Mouse (Mus musculus) E14TG2a.4 (cell line): ENCODE measurements around the gene Tmem167.
A peak's percentile ranks its signal among the peaks of the same experiment; 100 is the strongest.

ENCODE experiments used
- H3K27me3 ChIP-seq: 2 replicates; pipeline ENCODE4 v1.6.1; 2014; ENCODE audit warnings: low read length, control low read depth; ENCODE audit not compliant: insufficient read depth
- H3K36me3 ChIP-seq: 2 replicates; pipeline ENCODE4 v1.6.1; 2014; ENCODE audit warnings: low read length, control low read depth; ENCODE audit not compliant: insufficient read depth
- H3K4me1 ChIP-seq: replicated peaks from 2 replicates; pipeline ENCODE4 v1.6.1; 2014; ENCODE audit warnings: low read depth, low read length, control low read depth
- H3K4me3 ChIP-seq: replicated peaks from 2 replicates; pipeline ENCODE4 v1.5.1; 2014; ENCODE audit warnings: mild to moderate bottlenecking, low read length
- H3K9me3 ChIP-seq: 2 replicates; pipeline ENCODE4 v1.6.1; 2014; ENCODE audit warnings: low read length, control low read depth
- CTCF ChIP-seq: conservative IDR thresholded peaks from 2 replicates; pipeline ENCODE4 v1.5.1; 2014; ENCODE audit warnings: low read length
- NANOG ChIP-seq: IDR thresholded peaks from 2 replicates; pipeline ENCODE4 v1.6.1; 2014; ENCODE audit warnings: borderline replicate concordance, low read length, mixed read lengths
- POU5F1 ChIP-seq: IDR thresholded peaks from 2 replicates; pipeline ENCODE4 v1.6.1; 2014; ENCODE audit warnings: low read length, borderline replicate concordance

The Tmem167 gene

GRCm38 (mm10) chr13:90111681-90112080, 22.8 kb downstream of the Tmem167 start:
- H3K27me3 ChIP-seq, result no peaks in the 10 kb centered on the region
- TF ChIP-seq NANOG, result no peak
- TF ChIP-seq CTCF, result no peak
- no peak for TF ChIP-seq POU5F1
- H3K36me3 ChIP-seq, result peaks cover 11% of the 10 kb centered on the region; the same call in 1 of the 2 replicates
- H3K4me1 ChIP-seq, result peaks cover 19% of the 10 kb centered on the region
- no peak overlapping the region for H3K4me3 ChIP-seq
- no peaks in the 10 kb centered on the region for H3K9me3 ChIP-seq

DNA sequence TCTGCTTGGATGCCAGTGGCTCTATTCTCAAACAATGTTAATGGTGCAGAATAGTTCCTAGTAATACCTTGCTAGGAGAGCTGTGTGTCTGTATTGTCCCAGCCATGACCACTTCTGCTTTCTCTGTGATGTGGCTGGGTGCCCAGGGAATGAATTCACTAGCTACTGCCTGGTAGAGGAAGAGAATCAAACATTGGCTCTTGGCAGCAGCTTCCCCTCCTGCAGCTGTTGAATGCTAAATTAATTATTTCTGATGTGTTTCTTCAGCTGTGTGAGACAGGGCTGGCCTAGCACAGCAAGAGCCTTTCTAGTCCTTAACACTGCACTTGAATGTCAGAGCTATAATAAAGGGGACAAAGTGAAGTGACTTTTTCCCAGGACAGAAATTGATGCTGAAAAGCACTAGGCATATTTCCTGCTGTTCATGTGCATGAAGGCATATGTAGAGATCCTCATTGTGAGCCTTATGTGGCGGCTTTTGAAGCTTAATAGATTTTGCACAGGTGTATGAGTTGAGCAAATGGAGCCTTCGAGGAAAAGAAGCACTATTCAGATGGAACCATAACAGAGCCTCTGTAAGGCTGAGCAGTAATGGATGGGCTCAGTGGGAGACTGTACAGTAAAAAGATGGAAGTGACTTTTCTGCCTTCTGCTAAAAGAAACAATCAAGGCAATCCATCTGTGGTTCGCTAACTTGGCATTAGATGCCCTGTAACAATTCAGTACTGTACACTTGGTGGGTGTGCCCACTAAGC, 47.4 kb downstream of the Tmem167 start:
- Histone ChIP-seq H3K9me3 (no peaks in the 10 kb centered on the region), H3K36me3 (no peaks in the 10 kb centered on the region), H3K27me3 (no peaks in the 10 kb centered on the region), H3K4me1 (no peaks in the 10 kb centered on the region), H3K4me3 (no peak overlapping the region)
- no peak for TF ChIP-seq NANOG
- TF ChIP-seq CTCF, result no peak
- TF ChIP-seq POU5F1, result no peak

- H3K4me1 ChIP-seq, result peaks cover 10% of the 10 kb centered on the region
- TF ChIP-seq NANOG (no peak), CTCF (no peak), POU5F1 (no peak)
- no peaks in the 10 kb centered on the region for H3K36me3 ChIP-seq
- no peak overlapping the region for H3K4me3 ChIP-seq
- no peaks in the 10 kb centered on the region for H3K9me3 ChIP-seq
- no peaks in the 10 kb centered on the region for H3K27me3 ChIP-seq
Observed at GRCm38 (mm10) chr13:90141681-90142080, 52.8 kb downstream of the Tmem167 start.

- no peak overlapping the region for H3K4me3 ChIP-seq
- H3K4me1 ChIP-seq, result peaks cover 10% of the 10 kb centered on the region
- no peak for TF ChIP-seq CTCF
- 0 out of 2 replicates have a peak, but pooled peaks have one; percentile 18 for TF ChIP-seq NANOG
- no peaks in the 10 kb centered on the region for H3K9me3 ChIP-seq
- no peaks in the 10 kb centered on the region for H3K36me3 ChIP-seq
- no peaks in the 10 kb centered on the region for H3K27me3 ChIP-seq
Observed at GRCm38 (mm10) chr13:90143245-90143644, 54.3 kb downstream of the Tmem167 start.

DNA sequence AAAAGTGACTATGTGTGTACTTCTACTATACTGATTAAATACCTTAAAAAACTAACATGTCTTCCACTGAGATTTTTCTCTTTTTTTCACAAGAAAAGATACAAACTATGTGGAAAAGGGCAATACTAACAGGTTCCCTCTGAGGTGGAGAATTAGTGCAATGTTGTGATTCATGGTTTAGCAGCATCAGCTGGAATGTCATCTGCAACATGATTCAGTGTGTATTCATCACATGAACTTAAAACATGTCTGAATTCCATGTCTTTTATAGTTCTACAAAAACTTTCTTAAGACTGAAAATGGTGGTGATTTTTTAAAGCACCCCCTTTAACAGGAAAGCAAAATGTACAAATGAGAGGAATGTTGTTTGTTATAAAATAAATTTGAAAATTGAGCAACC, 63.0 kb downstream of the Tmem167 start:
- no peak overlapping the region for H3K4me3 ChIP-seq
- H3K4me1 ChIP-seq, result no peaks in the 10 kb centered on the region
- H3K27me3 ChIP-seq, result no peaks in the 10 kb centered on the region
- H3K9me3 ChIP-seq, result no peaks in the 10 kb centered on the region
- H3K36me3 ChIP-seq, result no peaks in the 10 kb centered on the region
- TF ChIP-seq NANOG, result no peak
- TF ChIP-seq CTCF, result no peak
- TF ChIP-seq POU5F1, result no peak

GRCm38 (mm10) chr13:90152536-90153273, 63.8 kb downstream of the Tmem167 start:
- H3K4me3 ChIP-seq, result no peak overlapping the region
- no peaks in the 10 kb centered on the region for H3K27me3 ChIP-seq
- H3K4me1 ChIP-seq, result no peaks in the 10 kb centered on the region
- TF ChIP-seq CTCF, result no peak
- TF ChIP-seq NANOG, result no peak
- TF ChIP-seq POU5F1, result no peak
- H3K9me3 ChIP-seq, result no peaks in the 10 kb centered on the region
- H3K36me3 ChIP-seq, result no peaks in the 10 kb centered on the region

- H3K9me3 ChIP-seq, result no peaks in the 10 kb centered on the region
- no peaks in the 10 kb centered on the region for H3K4me1 ChIP-seq
- no peaks in the 10 kb centered on the region for H3K36me3 ChIP-seq
- TF ChIP-seq CTCF (no peak), NANOG (no peak), POU5F1 (no peak)
- H3K27me3 ChIP-seq, result no peaks in the 10 kb centered on the region
- no peak overlapping the region for H3K4me3 ChIP-seq
Observed at GRCm38 (mm10) chr13:90164147-90164546, 75.2 kb downstream of the Tmem167 start.

- Histone ChIP-seq H3K4me3 (no peak overlapping the region), H3K4me1 (no peaks in the 10 kb centered on the region), H3K27me3 (no peaks in the 10 kb centered on the region), H3K9me3 (no peaks in the 10 kb centered on the region), H3K36me3 (no peaks in the 10 kb centered on the region)
- TF ChIP-seq NANOG (no peak), CTCF (no peak), POU5F1 (no peak)
Observed at GRCm38 (mm10) chr13:90167044-90167443, 78.1 kb downstream of the Tmem167 start.
